Mouse (Mus musculus) embryonic fibroblast, embryonic 13.5 days (primary cell): Measurements from ENCODE around the gene Psmd13.

ENCODE experiments used
- CTCF ChIP-seq: IDR thresholded peaks from 2 replicates; pipeline ENCODE4 v1.5.1; 2011; ENCODE audit warnings: mild to moderate bottlenecking, control low read depth, low read length, moderate library complexity, borderline replicate concordance; ENCODE audit not compliant: insufficient read depth
- POLR2A ChIP-seq: IDR thresholded peaks from 2 replicates; pipeline ENCODE4 v1.6.1; 2011; ENCODE audit warnings: low read depth, mild to moderate bottlenecking, control low read depth, low read length, moderate library complexity

DNA sequence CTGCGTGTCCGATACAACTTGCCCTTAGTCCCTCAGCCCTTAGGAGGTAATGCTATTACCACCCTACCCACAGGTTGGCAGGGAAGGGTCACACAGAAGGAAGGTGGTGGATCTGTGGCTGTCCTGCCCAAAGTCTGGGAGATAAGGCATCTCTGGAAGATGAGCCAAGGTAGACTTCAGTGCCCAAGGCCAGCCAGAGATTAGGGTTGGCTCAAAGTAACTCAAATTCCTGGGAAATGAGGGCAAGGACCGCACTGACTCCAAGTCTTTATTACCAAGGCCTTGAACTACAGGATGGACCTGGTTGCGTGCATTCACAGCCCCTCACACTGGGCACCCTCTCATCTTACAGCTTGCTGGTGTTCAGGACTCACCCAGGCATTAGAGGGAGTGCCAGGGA is 29.9 kb upstream of the Psmd13 start:
- TF ChIP-seq CTCF = no peak
- TF ChIP-seq POLR2A = no peak; the same call in 1 of the 2 replicates
